Mouse (Mus musculus) liver, embryonic 14.5 days (tissue): ENCODE data around the gene Jaml. TPM values are rescaled to one million over a fixed set of nuclear protein-coding genes. Genes with fewer than 3 reads are reported as not detected.
A peak's percentile ranks its signal among the peaks of the same experiment; 100 is the strongest.

Source experiments
- ATAC-seq: fragments of 200-750 bp; cut with Nextera tagmentation; 2 replicates; pipeline ENCODE4 v1.8.0; 2017; ENCODE audit warnings: moderate number of reproducible peaks, mild to moderate bottlenecking, moderate library complexity; ENCODE audit not compliant: insufficient read depth
- DNase-seq, 3 experiments: peaks; one replicate each; pipeline ENCODE4 v3.0.0-alpha.2; 2012 to 2013; ENCODE audit warnings: low read depth in 3 of 3, low spot score in 3 of 3
- H3K27ac ChIP-seq: fragments of 300-500 bp; sonication (generic); 2 replicates; pipeline ENCODE4 v1.5.1; 2014; ENCODE audit warnings: moderate library complexity, mild to moderate bottlenecking, control low read depth, inconsistent platforms
- H3K27me3 ChIP-seq: fragments of 300-500 bp; sonication (generic); 2 replicates; pipeline ENCODE4 v1.6.1; 2014; ENCODE audit warnings: mild to moderate bottlenecking, low read length, moderate library complexity; ENCODE audit not compliant: control insufficient read depth, insufficient read depth
- H3K36me3 ChIP-seq: fragments of 300-500 bp; sonication (generic); replicated peaks from 2 replicates; pipeline ENCODE4 v1.6.1; 2014; ENCODE audit warnings: low read depth; ENCODE audit not compliant: control insufficient read depth, insufficient read depth
- H3K4me1 ChIP-seq, 2 experiments: fragments of 200-500 bp in 1 of 2; fragments of 300-500 bp in 1 of 2; sonication (generic) in 1 of 2; replicated peaks; 2 replicates each; pipeline ENCODE4 v1.6.1; 2012 to 2014; ENCODE audit warnings: antibody characterized with exemption in 1 of 2, inconsistent platforms in 1 of 2, low read length in 1 of 2; ENCODE audit not compliant: control insufficient read depth in 2 of 2, insufficient read depth in 2 of 2
- H3K4me2 ChIP-seq: fragments of 300-500 bp; sonication (generic); 2 replicates; pipeline ENCODE4 v1.6.1; 2014; ENCODE audit warnings: low read depth, mild to moderate bottlenecking, control low read depth, moderate library complexity
- H3K4me3 ChIP-seq, 2 experiments: fragments of 200-500 bp in 1 of 2; fragments of 300-500 bp in 1 of 2; sonication (generic) in 1 of 2; 2 replicates each; pipeline ENCODE4 v1.5.1; 2012 to 2014; ENCODE audit warnings: low read depth in 2 of 2, low read length in 2 of 2, mild to moderate bottlenecking in 2 of 2, control low read depth in 1 of 2, inconsistent platforms in 1 of 2, moderate library complexity in 1 of 2; ENCODE audit not compliant: insufficient read depth in 1 of 2
- H3K9ac ChIP-seq: fragments of 300-500 bp; sonication (generic); replicated peaks from 2 replicates; pipeline ENCODE4 v1.6.1; 2014; ENCODE audit warnings: mild to moderate bottlenecking, control low read depth, moderate library complexity
- H3K9me3 ChIP-seq: fragments of 300-500 bp; sonication (generic); 2 replicates; pipeline ENCODE4 v1.6.1; 2016; ENCODE audit warnings: low read length, mixed read lengths; ENCODE audit not compliant: control insufficient read depth
- CTCF ChIP-seq: IDR thresholded peaks from 2 replicates; pipeline ENCODE4 v1.5.1; 2016; ENCODE audit warnings: antibody characterized with exemption, low read depth, control low read depth
- EP300 ChIP-seq: IDR thresholded peaks from 2 replicates; pipeline ENCODE4 v1.6.1; 2016; ENCODE audit warnings: antibody characterized with exemption, low read depth
- WGBS: fragments of 180-500 bp; shearing (Covaris S2); extraction: QIAGEN DNeasy Blood & Tissue Kit; methylation state at CpG from one replicate; pipeline ENCODE4 v1.1.7; 2014; ENCODE audit not compliant: insufficient replicate concordance; 5-methylcytosine and 5-hydroxymethylcytosine counted together
- polyA plus RNA-seq, 2 experiments: library from polyadenylated mRNA; depleted of rRNA in 1 of 2; stranded (reverse) in 1 of 2; unstranded in 1 of 2; fragments of >200 nt; fragmentation: Nextera tagmentation in 1 of 2; extraction: Ambion mirVana in 1 of 2; gene quantifications; 2 replicates each; pipeline versions ENCODE4 v1.2.1 to v1.2.3; 2012 to 2014

The Jaml gene
- polyA plus RNA-seq, 2 experiments, result 0.09 to 0.25 TPM

- DNase-seq (no peak), ATAC-seq (no peak)
- H3K4me3 ChIP-seq, result no peak overlapping the region; a peak in 1 of 4 replicates
- 9% methylated on average over 14 of the region's 14 CpGs for WGBS
- no peaks in the 10 kb centered on the region; the same call in 1 of the 2 replicates for H3K27me3 ChIP-seq
- H3K4me2 ChIP-seq, result no peak overlapping the region
- peaks cover 0 to 3% of the 10 kb centered on the region in 2 experiments; a peak in 1 of 4 replicates for H3K4me1 ChIP-seq
- TF ChIP-seq CTCF (no peak), EP300 (no peak)
- no peaks in the 10 kb centered on the region for H3K36me3 ChIP-seq
- no peak overlapping the region for H3K9ac ChIP-seq
- no peaks in the 10 kb centered on the region for H3K9me3 ChIP-seq
- no peak overlapping the region for H3K27ac ChIP-seq
These were observed 36.7 kb downstream of the Jaml start for GRCm38 (mm10) chr9:45115706-45116105.

- Histone ChIP-seq H3K36me3 (no peaks in the 10 kb centered on the region), H3K4me3 (no peak overlapping the region), H3K9ac (no peak overlapping the region), H3K27me3 (no peaks in the 10 kb centered on the region; the same call in 1 of the 2 replicates), H3K27ac (no peak overlapping the region), H3K4me1 (peaks cover 0 to 3% of the 10 kb centered on the region in 2 experiments; a peak in 1 of 4 replicates), H3K4me2 (no peak overlapping the region), H3K9me3 (no peaks in the 10 kb centered on the region)
- TF ChIP-seq CTCF, result no peak
- no peak for TF ChIP-seq EP300
- DNase-seq, result no peak
- WGBS, result 21% methylated on average over 9 of the region's 9 CpGs
- no peak for ATAC-seq
These were observed 37.8 kb downstream of the Jaml start for GRCm38 (mm10) chr9:45116819-45117218.

- no peak within 1 kb of the TSS for H3K4me2 ChIP-seq
- H3K4me1 ChIP-seq, result peaks cover 0 to 3% of the 10 kb centered on the region in 2 experiments; a peak in 1 of 4 replicates
- no peaks in the 10 kb centered on the region for H3K36me3 ChIP-seq
- 2% methylated on average over 13 of the region's 13 CpGs for WGBS
- no peak within 1 kb of the TSS for H3K27ac ChIP-seq
- no peaks in the 10 kb centered on the region for H3K9me3 ChIP-seq
- TF ChIP-seq EP300 (no peak), CTCF (no peak)
- no peaks in the 10 kb centered on the region; the same call in 1 of the 2 replicates for H3K27me3 ChIP-seq
- H3K9ac ChIP-seq, result no peak within 1 kb of the TSS
- DNase-seq (no peak), ATAC-seq (no peak)
- peak within 1 kb of the TSS; percentile 24 to 52 for H3K4me3 ChIP-seq
These were observed 38.9 kb downstream of the Jaml start, which contains the start of gene Scn2b for GRCm38 (mm10) chr9:45117741-45118431. Gene Scn2b (plus strand): TSS chr9:45117782.

- no peak for TF ChIP-seq CTCF
- TF ChIP-seq EP300, result no peak
- H3K4me3 ChIP-seq, result no peak overlapping the region
- H3K27me3 ChIP-seq, result no peaks in the 10 kb centered on the region; the same call in 1 of the 2 replicates
- H3K4me1 ChIP-seq, result peaks cover 0 to 3% of the 10 kb centered on the region in 2 experiments; a peak in 1 of 4 replicates
- ATAC-seq, result no peak
- no peak overlapping the region for H3K4me2 ChIP-seq
- H3K27ac ChIP-seq, result no peak overlapping the region
- H3K9me3 ChIP-seq, result no peaks in the 10 kb centered on the region
- WGBS, result 22% methylated on average over 10 of the region's 10 CpGs
- H3K36me3 ChIP-seq, result no peaks in the 10 kb centered on the region
- DNase-seq, result no peak
- H3K9ac ChIP-seq, result no peak overlapping the region
These were observed 39.6 kb downstream of the Jaml start for GRCm38 (mm10) chr9:45118552-45118951.

GRCm38 (mm10) chr9:45119316-45119953, 40.5 kb downstream of the Jaml start:
- 74% methylated on average over 8 of the region's 8 CpGs for WGBS
- Histone ChIP-seq H3K9me3 (no peaks in the 10 kb centered on the region), H3K9ac (no peak overlapping the region), H3K27me3 (no peaks in the 10 kb centered on the region; the same call in 1 of the 2 replicates), H3K4me1 (peaks cover 0 to 3% of the 10 kb centered on the region in 2 experiments; a peak in 1 of 4 replicates), H3K4me2 (no peak overlapping the region), H3K27ac (no peak overlapping the region), H3K36me3 (no peaks in the 10 kb centered on the region), H3K4me3 (no peak overlapping the region)
- ATAC-seq, result no peak
- no peak for DNase-seq
- peak; percentile 19; the same call in 1 of the 2 replicates for TF ChIP-seq CTCF
- no peak for TF ChIP-seq EP300
